Mouse (Mus musculus): ENCODE data around the gene Bcl2l13.

Gene Bcl2l13

GRCm38 (mm10) chr6:120835474-120836374, at the start of gene Bcl2l13:
Gene Bcl2l13, plus strand, starts transcription at chr6:120836212.
- POLR2A ChIA-PET = interaction anchor here (0.5 to 3.4 kb wide), 25 partner anchors 10 to 1634 kb away, joined by 3 to 59 read pairs (median 3); partner anchors contain the start of gene Atp6v1e1 (in 4 of the 4)
- CTCF ChIA-PET = interaction anchor here in 3 of 4 experiments (0.6 to 1.0 kb wide), 6 partner anchors 13 to 360 kb away, joined by 3 to 5 read pairs (median 3); partner anchors contain the start of gene Atp6v1e1 (in 1 of the 3)

GRCm38 (mm10) chr6:120788068-120788607, 47.9 kb upstream of the Bcl2l13 start:
- ChIA-PET CTCF (no interaction called here), POLR2A (interaction anchor here in 2 of 4 experiments (0.5 to 5.7 kb wide), 12 partner anchors 8 to 45 kb away, joined by 3 to 36 read pairs (median 4); partner anchors contain the start of genes Atp6v1e1 (in 2 of the 2) and Slc25a18 (in 1 of the 2))

- CTCF ChIA-PET = interaction anchor here in 1 of 4 experiments (0.6 kb wide), 2 partner anchors 89 to 224 kb away, joined by 3 read pairs; no protein-coding TSS in a partner anchor
- POLR2A ChIA-PET = interaction anchor here in 2 of 4 experiments (0.9 to 5.7 kb wide), 8 partner anchors 9 to 64 kb away, joined by 3 to 36 read pairs (median 4); partner anchors contain the start of genes Atp6v1e1 (in 1 of the 2) and Slc25a18 (in 1 of the 2)
Observed at GRCm38 (mm10) chr6:120788904-120789303, 47.1 kb upstream of the Bcl2l13 start.

GRCm38 (mm10) chr6:120790153-120790552, 45.9 kb upstream of the Bcl2l13 start:
- CTCF ChIA-PET = interaction anchor here in 3 of 4 experiments (0.5 to 0.9 kb wide), 5 partner anchors 17 to 466 kb away, joined by 3 to 5 read pairs (median 4); no protein-coding TSS in a partner anchor

GRCm38 (mm10) chr6:120790717-120791116, 45.3 kb upstream of the Bcl2l13 start:
- CTCF ChIA-PET = interaction anchor here in 3 of 4 experiments (0.6 to 0.9 kb wide), 5 partner anchors 17 to 718 kb away, joined by 3 to 5 read pairs (median 3); no protein-coding TSS in a partner anchor
- POLR2A ChIA-PET = interaction anchor here (0.5 to 1.5 kb wide), 17 partner anchors 8 to 835 kb away, joined by 3 to 10 read pairs (median 3); partner anchors contain the start of gene Atp6v1e1 (in 1 of the 4)

More at GRCm38 (mm10) chr6:120790153-120790552, 45.9 kb upstream of the Bcl2l13 start:
- POLR2A ChIA-PET = interaction anchor here (0.5 to 5.7 kb wide), 20 partner anchors 8 to 834 kb away, joined by 3 to 23 read pairs (median 3); partner anchors contain the start of gene Atp6v1e1 (in 2 of the 4)

- ChIA-PET CTCF (interaction anchor here in 3 of 4 experiments (0.6 to 1.9 kb wide), 13 partner anchors 9 to 1790 kb away, joined by 3 to 7 read pairs (median 4); partner anchors contain the start of genes Atp6v1e1 (in 1 of the 3), Pex26 (in 1 of the 3) and Slc25a18 (in 1 of the 3)), POLR2A (interaction anchor here (0.6 to 6.2 kb wide), 30 partner anchors 10 to 275 kb away, joined by 3 to 45 read pairs (median 3); partner anchors contain the start of genes Atp6v1e1 (in 4 of the 4) and Slc25a18 (in 1 of the 4))
Observed at GRCm38 (mm10) chr6:120792947-120793346, 43.1 kb upstream of the Bcl2l13 start.

GRCm38 (mm10) chr6:120795422-120796086, 40.5 kb upstream of the Bcl2l13 start:
- CTCF ChIA-PET = interaction anchor here in 2 of 4 experiments (0.6 to 1.3 kb wide), 2 partner anchors 27 to 212 kb away, joined by 3 to 4 read pairs; partner anchors contain the start of gene Atp6v1e1 (in 1 of the 2)
- POLR2A ChIA-PET = interaction anchor here in 2 of 4 experiments (0.9 to 6.2 kb wide), 9 partner anchors 12 to 341 kb away, joined by 3 to 45 read pairs (median 3); partner anchors contain the start of genes Atp6v1e1 (in 1 of the 2) and Slc25a18 (in 1 of the 2)

- ChIA-PET CTCF (interaction anchor here in 1 of 4 experiments (1.3 kb wide), 1 partner anchor 27 kb away, joined by 4 read pairs; the partner anchor contains the start of gene Atp6v1e1), POLR2A (interaction anchor here in 2 of 4 experiments (0.6 to 6.2 kb wide), 8 partner anchors 12 to 340 kb away, joined by 3 to 45 read pairs (median 3); partner anchors contain the start of genes Atp6v1e1 (in 1 of the 2) and Slc25a18 (in 1 of the 2))
Observed at GRCm38 (mm10) chr6:120796111-120796510, 39.9 kb upstream of the Bcl2l13 start.

GRCm38 (mm10) chr6:120798019-120798418, 38.0 kb upstream of the Bcl2l13 start:
- CTCF ChIA-PET = no interaction called here
- POLR2A ChIA-PET = interaction anchor here in 2 of 4 experiments (0.8 to 2.9 kb wide), 7 partner anchors 9 to 25 kb away, joined by 3 to 12 read pairs (median 4); partner anchors contain the start of gene Atp6v1e1 (in 2 of the 2)

GRCm38 (mm10) chr6:120798905-120799304, 37.1 kb upstream of the Bcl2l13 start:
- CTCF ChIA-PET = no interaction called here
- POLR2A ChIA-PET = interaction anchor here in 3 of 4 experiments (0.5 to 2.9 kb wide), 5 partner anchors 11 to 1904 kb away, joined by 3 to 12 read pairs (median 6); partner anchors contain the start of genes Atp6v1e1 (in 1 of the 3) and Slc25a18 (in 1 of the 3)

- CTCF ChIA-PET = interaction anchor here in 1 of 4 experiments (0.6 kb wide), 1 partner anchor 46 kb away, joined by 6 read pairs; no protein-coding TSS in a partner anchor
- POLR2A ChIA-PET = interaction anchor here in 2 of 4 experiments (1.0 to 2.9 kb wide), 10 partner anchors 9 to 26 kb away, joined by 3 to 12 read pairs (median 5); partner anchors contain the start of genes Atp6v1e1 (in 2 of the 2) and Slc25a18 (in 1 of the 2)
Observed at GRCm38 (mm10) chr6:120799581-120800041, 36.4 kb upstream of the Bcl2l13 start.

- POLR2A ChIA-PET = interaction anchor here in 2 of 4 experiments (0.6 to 4.9 kb wide), 16 partner anchors 10 to 73 kb away, joined by 3 to 50 read pairs (median 5); partner anchors contain the start of genes Atp6v1e1 (in 2 of the 2) and Bcl2l13 (in 1 of the 2)
- CTCF ChIA-PET = interaction anchor here in 2 of 4 experiments (0.6 to 1.8 kb wide), 5 partner anchors 15 to 96 kb away, joined by 3 to 4 read pairs (median 3); partner anchors contain the start of gene Atp6v1e1 (in 1 of the 2)
Observed at GRCm38 (mm10) chr6:120806999-120807737, 28.8 kb upstream of the Bcl2l13 start.

GRCm38 (mm10) chr6:120807738-120808081, 28.3 kb upstream of the Bcl2l13 start:
- CTCF ChIA-PET = interaction anchor here in 2 of 4 experiments (0.6 to 1.8 kb wide), 6 partner anchors 15 to 114 kb away, joined by 3 to 5 read pairs (median 3); partner anchors contain the start of gene Atp6v1e1 (in 1 of the 2)
- POLR2A ChIA-PET = interaction anchor here in 2 of 4 experiments (1.2 to 4.9 kb wide), 11 partner anchors 7 to 22 kb away, joined by 4 to 50 read pairs (median 6); partner anchors contain the start of gene Atp6v1e1 (in 2 of the 2)

- CTCF ChIA-PET = interaction anchor here in 2 of 4 experiments (0.6 to 1.0 kb wide), 4 partner anchors 10 to 440 kb away, joined by 3 to 4 read pairs (median 3); partner anchors contain the start of gene Atp6v1e1 (in 2 of the 2)
Observed at GRCm38 (mm10) chr6:120811999-120812398, 24.0 kb upstream of the Bcl2l13 start.

GRCm38 (mm10) chr6:120819294-120819693, 16.7 kb upstream of the Bcl2l13 start:
- ChIA-PET CTCF (no interaction called here), POLR2A (interaction anchor here in 3 of 4 experiments (0.6 to 5.6 kb wide), 13 partner anchors 9 to 302 kb away, joined by 3 to 50 read pairs (median 4); partner anchors contain the start of gene Bcl2l13 (in 1 of the 3))

More at GRCm38 (mm10) chr6:120811999-120812398, 24.0 kb upstream of the Bcl2l13 start:
- POLR2A ChIA-PET = interaction anchor here in 3 of 4 experiments (0.6 to 1.3 kb wide), 7 partner anchors 9 to 341 kb away, joined by 3 to 15 read pairs (median 3); partner anchors contain the start of gene Atp6v1e1 (in 3 of the 3)

Measured in embryonic stem cell, embryonic (primary cell).